8 mouse cellular contexts compared by ENCODE assay signal in the genomic region with DNA sequence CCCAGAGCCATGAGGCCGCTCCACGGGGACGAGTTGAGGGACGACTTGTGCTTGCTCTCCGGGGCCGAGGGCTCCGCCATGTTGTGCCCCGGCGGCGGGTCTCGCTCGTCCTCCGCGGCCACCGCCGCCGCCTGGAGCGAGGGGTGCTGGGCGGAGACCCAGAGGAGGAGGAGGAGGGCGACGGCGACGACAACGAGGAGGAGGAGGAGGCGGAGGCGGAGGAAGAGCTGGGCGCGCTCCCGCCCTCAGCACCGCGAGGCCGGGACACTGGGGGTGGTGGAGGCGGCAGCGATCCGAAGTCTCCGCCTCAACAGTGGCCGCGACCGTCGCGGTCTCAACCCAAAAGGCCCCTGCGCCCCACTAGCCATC. TPM values are rescaled to one million over a fixed set of nuclear protein-coding genes. Genes with fewer than 3 reads are reported as not detected.
DNase-seq lines count a peak whose midpoint lies in the region; ATAC-seq and TF ChIP-seq lines count a peak whose summit lies in the region.

No protein-coding gene starts in this region.

- CTCF ChIA-PET in Patski (lab: Charles Lee), result interaction anchor here (0.6 kb wide), 1 partner anchor 15 kb away, joined by 3 read pairs; no protein-coding TSS in a partner anchor

- H3K9me3 ChIP-seq in heart, embryonic 13.5 days, result no peaks in the 10 kb centered on the region
- no peaks in the 10 kb centered on the region for H3K9me3 ChIP-seq in forebrain, embryonic 15.5 days
- no peaks in the 10 kb centered on the region for H3K9me3 ChIP-seq in limb, embryonic 11.5 days (ENCODE audit: control insufficient read depth, low read length)
- no peaks in the 10 kb centered on the region for H3K9me3 ChIP-seq in midbrain, embryonic 14.5 days (ENCODE audit: control insufficient read depth, low read length)

- in situ Hi-C loops in Patski (cut with MboI; ENCODE audit: low pct_unique_long_range_greater_than_20kb), result loop anchor here (10.0 kb wide), 2 partner anchors 195 to 395 kb away; no protein-coding TSS in a partner anchor

- H3K36me3 ChIP-seq in heart, embryonic 13.5 days, result no peaks in the 10 kb centered on the region
- H3K36me3 ChIP-seq in forebrain, embryonic 15.5 days, result no peaks in the 10 kb centered on the region
- no peaks in the 10 kb centered on the region for H3K36me3 ChIP-seq in limb, embryonic 11.5 days (ENCODE audit: control insufficient read depth, insufficient read depth, low read length)
- H3K36me3 ChIP-seq in midbrain, embryonic 14.5 days (ENCODE audit: control insufficient read depth, insufficient read depth, low read length), result no peaks in the 10 kb centered on the region

- peak overlapping the region; percentile 98 for H3K27ac ChIP-seq in heart, embryonic 13.5 days (replicated peaks)
- H3K27ac ChIP-seq in forebrain, embryonic 15.5 days (replicated peaks), result peak overlapping the region; percentile 99
- H3K27ac ChIP-seq in limb, embryonic 11.5 days (replicated peaks; ENCODE audit: low read depth, low read length), result peak overlapping the region; percentile 96
- H3K27ac ChIP-seq in midbrain, embryonic 14.5 days (replicated peaks; ENCODE audit: low read depth, low read length), result peak overlapping the region; percentile 98

- under 1% methylated on average over 30 of the region's 42 CpGs for WGBS in heart, embryonic 13.5 days
- under 1% methylated on average over 42 of the region's 42 CpGs for WGBS in forebrain, embryonic 15.5 days
- WGBS in limb, embryonic 11.5 days, result 0% methylated on average over 39 of the region's 42 CpGs
- under 1% methylated on average over 40 of the region's 42 CpGs for WGBS in midbrain, embryonic 14.5 days

- peak overlapping the region; percentile 100 for H3K9ac ChIP-seq in heart, embryonic 13.5 days
- peak overlapping the region; percentile 94 for H3K9ac ChIP-seq in forebrain, embryonic 15.5 days (replicated peaks)
- H3K9ac ChIP-seq in limb, embryonic 11.5 days (ENCODE audit: low read length), result peak overlapping the region; percentile 99
- peak overlapping the region; percentile 98 for H3K9ac ChIP-seq in midbrain, embryonic 14.5 days (replicated peaks; ENCODE audit: low read length)

- peak; percentile 79 for ATAC-seq in heart, embryonic 13.5 days (ENCODE audit: extremely low read depth, insufficient number of reproducible peaks, low FRiP score, low TSS enrichment)
- peak; percentile 32 for ATAC-seq in Patski
- peak; percentile 78; the same call in 1 of the 2 replicates for ATAC-seq in forebrain, embryonic 15.5 days (replicated peaks)
- ATAC-seq in limb, embryonic 11.5 days (ENCODE audit: insufficient number of reproducible peaks, low FRiP score, low TSS enrichment, low read depth), result peak; percentile 75; the same call in 1 of the 2 replicates
- peak; percentile 80 for ATAC-seq in midbrain, embryonic 14.5 days (ENCODE audit: low FRiP score, low TSS enrichment)

- H3K4me2 ChIP-seq in heart, embryonic 13.5 days, result peak overlapping the region; percentile 84
- H3K4me2 ChIP-seq in forebrain, embryonic 15.5 days (replicated peaks), result peak overlapping the region; percentile 54
- peak overlapping the region; percentile 62 for H3K4me2 ChIP-seq in limb, embryonic 11.5 days (ENCODE audit: low read depth, severe bottlenecking)
- peak overlapping the region; percentile 79 for H3K4me2 ChIP-seq in midbrain, embryonic 14.5 days (ENCODE audit: low read length)

- H3K27me3 ChIP-seq in heart, embryonic 13.5 days (replicated peaks), result no peaks in the 10 kb centered on the region
- no peaks in the 10 kb centered on the region for H3K27me3 ChIP-seq in Patski
- no peaks in the 10 kb centered on the region for H3K27me3 ChIP-seq in forebrain, embryonic 15.5 days
- no peaks in the 10 kb centered on the region for H3K27me3 ChIP-seq in limb, embryonic 11.5 days (ENCODE audit: control insufficient read depth, insufficient read depth, low read length)
- no peaks in the 10 kb centered on the region for H3K27me3 ChIP-seq in midbrain, embryonic 14.5 days (ENCODE audit: control insufficient read depth, insufficient read depth, low read length)

- no peak for TF ChIP-seq CTCF in Patski (IDR thresholded peaks at IDR 0.05)

- H3K4me3 ChIP-seq in heart, embryonic 13.5 days, result peak overlapping the region; percentile 99
- peak overlapping the region; percentile 83 for H3K4me3 ChIP-seq in forebrain, embryonic 15.5 days
- peak overlapping the region; percentile 98 for H3K4me3 ChIP-seq in limb, embryonic 11.5 days (ENCODE audit: low read depth, low read length)
- H3K4me3 ChIP-seq in midbrain, embryonic 14.5 days (replicated peaks; ENCODE audit: low read depth, low read length), result peak overlapping the region; percentile 93

- DNase-seq in heart, adult 9 months (ENCODE audit: low spot score in 2 of 2), result no peak
- no peak for DNase-seq in Patski (ENCODE audit: low read depth, low spot score)
- no peak for DNase-seq in limb, embryonic 11.5 days (ENCODE audit: low spot score)
- no peak for DNase-seq in midbrain, embryonic 14.5 days
- no peak for DNase-seq in left cerebral cortex, adult 8-10 months (ENCODE audit: low spot score in 2 of 2)
- no peak for DNase-seq in ovary, postnatal 10 days (ENCODE audit: low spot score)

- POLR2A ChIA-PET in Patski (lab: Charles Lee), result no interaction called here

- peaks cover 42% of the 10 kb centered on the region for H3K4me1 ChIP-seq in heart, embryonic 13.5 days
- peaks cover 38% of the 10 kb centered on the region for H3K4me1 ChIP-seq in forebrain, embryonic 15.5 days
- H3K4me1 ChIP-seq in limb, embryonic 11.5 days (ENCODE audit: control insufficient read depth, insufficient read depth, low read length), result peaks cover 16% of the 10 kb centered on the region
- peaks cover 30% of the 10 kb centered on the region for H3K4me1 ChIP-seq in midbrain, embryonic 14.5 days (ENCODE audit: control insufficient read depth, insufficient read depth, low read length)

RNA-seq across cellular contexts. Expression of gene Stt3b, which starts 0.3 kb away (rescaled TPM):
- polyA plus RNA-seq in heart, embryonic 13.5 days (2015; fragmentation: Nextera tagmentation; extraction: Ambion mirVana), result 70.9 and 73.8 TPM in 2 replicates
- polyA plus RNA-seq in Patski (2021), result 134 TPM
- polyA plus RNA-seq in forebrain, embryonic 15.5 days (2015; fragmentation: Nextera tagmentation; extraction: Ambion mirVana), result 77.5 and 80.5 TPM in 2 replicates
- polyA plus RNA-seq in limb, embryonic 11.5 days (2014; fragmentation: Nextera tagmentation; extraction: Ambion mirVana), result 109 and 112 TPM in 2 replicates
- polyA plus RNA-seq in midbrain, embryonic 14.5 days (2014; fragmentation: Nextera tagmentation; extraction: Ambion mirVana), result 66.4 and 101 TPM in 2 replicates
- total RNA-seq in left cerebral cortex, adult 8-10 months (2022), result 10 to 100 TPM; 73.3 to 82.4 (median 75.2) TPM
